Comparison of ENCODE assay signal across 1 mouse cellular context in the genomic region with DNA sequence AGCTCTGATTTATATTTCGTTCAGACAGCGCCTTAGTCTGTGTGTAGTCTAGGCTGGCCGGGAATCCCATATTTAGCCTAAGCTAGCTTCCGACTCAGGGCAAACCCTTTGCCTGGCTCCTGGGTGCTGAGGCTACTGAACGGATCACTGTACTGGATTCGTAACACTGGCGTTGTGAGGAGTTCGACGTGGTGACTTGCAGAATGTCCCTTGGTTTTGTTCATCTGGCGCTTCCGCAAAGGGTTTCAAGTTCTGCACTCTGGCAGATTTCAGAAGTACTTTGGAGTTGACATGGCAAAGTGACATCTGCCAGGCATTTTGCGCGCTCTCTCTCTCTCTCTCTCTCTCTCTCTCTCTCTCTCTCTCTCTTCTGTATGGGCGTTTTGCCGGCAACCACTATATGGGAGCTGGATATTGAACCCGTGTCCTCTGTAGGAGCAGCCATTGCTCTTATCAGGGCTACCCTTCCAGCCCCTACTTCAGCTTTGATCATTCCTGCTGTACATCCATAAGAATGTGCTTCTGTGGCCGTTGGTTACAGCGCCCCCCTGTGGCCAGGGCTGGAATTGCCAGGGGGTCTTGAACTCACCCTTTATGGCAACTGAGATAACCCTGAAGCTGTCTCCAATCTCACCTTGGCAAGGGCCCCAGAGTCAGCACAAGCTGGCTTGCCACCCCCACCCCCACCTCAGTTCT.
TF ChIP-seq lines count a peak whose summit lies in the region.

No protein-coding gene starts in this region.

TF ChIP-seq in MEL, 35 proteins besides CTCF, POLR2A, EP300 and RAD21:
- TF ChIP-seq E2F4 (IDR thresholded peaks at IDR 0.05; ENCODE audit: borderline replicate concordance, low read depth, low read length) (no peak), CHD2 (IDR thresholded peaks at IDR 0.05; ENCODE audit: low read length) (no peak), MAZ (IDR thresholded peaks at IDR 0.05; ENCODE audit: low read depth, low read length) (peak; percentile 62; the same call in 1 of the 2 replicates), MYC (IDR thresholded peaks at IDR 0.05; ENCODE audit: low read depth, low read length) (no peak), JUND (IDR thresholded peaks at IDR 0.05; ENCODE audit: low read depth, low read length) (no peak), MAFK (IDR thresholded peaks at IDR 0.05; ENCODE audit: borderline replicate concordance, low read depth, low read length) (no peak), GATA1 (IDR thresholded peaks at IDR 0.05; ENCODE audit: low read depth, low read length) (no peak), ZC3H11A (IDR thresholded peaks at IDR 0.05; ENCODE audit: low read depth, low read length) (peak; percentile 28; the same call in 1 of the 2 replicates), SMC3 (IDR thresholded peaks at IDR 0.05; ENCODE audit: low read depth, low read length) (peak; percentile 56), BHLHE40 (IDR thresholded peaks at IDR 0.05; ENCODE audit: borderline replicate concordance, low read depth, low read length) (0 out of 2 replicates have a peak, but pooled peaks have one; percentile 39), GABPA (IDR thresholded peaks at IDR 0.05; ENCODE audit: low read depth, low read length) (no peak), RCOR1 (IDR thresholded peaks at IDR 0.05; ENCODE audit: low read depth, low read length) (peak; percentile 14; the same call in 1 of the 2 replicates), POLR2AphosphoS2 (IDR thresholded peaks at IDR 0.05; ENCODE audit: low read length) (no peak), NELFE (IDR thresholded peaks at IDR 0.05; ENCODE audit: low read depth, low read length) (no peak), NRF1 (IDR thresholded peaks at IDR 0.05; ENCODE audit: insufficient read depth, low read depth, low read length, poor library complexity, severe bottlenecking) (no peak), MYB (IDR thresholded peaks at IDR 0.05; ENCODE audit: low read depth, low read length) (0 out of 2 replicates have a peak, but pooled peaks have one; percentile 40), SIN3A (IDR thresholded peaks at IDR 0.05; ENCODE audit: low read length) (no peak), TCF12 (IDR thresholded peaks at IDR 0.05; ENCODE audit: low read depth, low read length) (0 out of 2 replicates have a peak, but pooled peaks have one; percentile 10)
TF ChIP-seq in MEL: peak in this region for 7.
